Mouse (Mus musculus) liver, embryonic 15.5 days (tissue): ENCODE data around the gene Gm4952. TPM values are rescaled to one million over a fixed set of nuclear protein-coding genes. Genes with fewer than 3 reads are reported as not detected.

Source experiments
- ATAC-seq: fragments of 200-750 bp; cut with Nextera tagmentation; 2 replicates; pipeline ENCODE4 v1.8.0; 2017; ENCODE audit warnings: moderate number of reproducible peaks, mild to moderate bottlenecking, moderate library complexity; ENCODE audit not compliant: insufficient read depth
- H3K27ac ChIP-seq: fragments of 300-500 bp; sonication (generic); replicated peaks from 2 replicates; pipeline ENCODE4 v1.5.1; 2015; ENCODE audit warnings: mild to moderate bottlenecking, inconsistent platforms
- H3K27me3 ChIP-seq: fragments of 300-500 bp; sonication (generic); 2 replicates; pipeline ENCODE4 v1.6.1; 2015; ENCODE audit warnings: mild to moderate bottlenecking, inconsistent platforms
- H3K36me3 ChIP-seq: fragments of 300-500 bp; sonication (generic); replicated peaks from 2 replicates; pipeline ENCODE4 v1.6.1; 2015; ENCODE audit warnings: moderate library complexity, mild to moderate bottlenecking, inconsistent platforms
- H3K4me1 ChIP-seq: fragments of 300-500 bp; sonication (generic); replicated peaks from 2 replicates; pipeline ENCODE4 v1.6.1; 2015; ENCODE audit warnings: inconsistent platforms
- H3K4me2 ChIP-seq: fragments of 300-500 bp; sonication (generic); 2 replicates; pipeline ENCODE4 v1.6.1; 2015; ENCODE audit warnings: moderate library complexity, mild to moderate bottlenecking, inconsistent platforms
- H3K4me3 ChIP-seq: fragments of 300-500 bp; sonication (generic); replicated peaks from 2 replicates; pipeline ENCODE4 v1.5.1; 2015; ENCODE audit warnings: mild to moderate bottlenecking, inconsistent platforms
- H3K9ac ChIP-seq: fragments of 300-500 bp; sonication (generic); 2 replicates; pipeline ENCODE4 v1.6.1; 2015; ENCODE audit warnings: moderate library complexity, mild to moderate bottlenecking, inconsistent platforms
- H3K9me3 ChIP-seq: fragments of 300-500 bp; sonication (generic); replicated peaks from 2 replicates; pipeline ENCODE4 v1.6.1; 2016; ENCODE audit warnings: inconsistent platforms
- WGBS: fragments of 180-500 bp; shearing (Covaris S2); methylation state at CpG from one replicate; pipeline ENCODE4 v1.1.7; 2015; ENCODE audit warnings: mixed read lengths; ENCODE audit not compliant: insufficient replicate concordance; 5-methylcytosine and 5-hydroxymethylcytosine counted together
- polyA plus RNA-seq: library from polyadenylated mRNA; unstranded; fragments of >200 nt; fragmentation: Nextera tagmentation; extraction: Ambion mirVana; gene quantifications from 2 replicates; pipeline ENCODE4 v1.2.1, GENCODE M21; 2015

The Gm4952 gene
- polyA plus RNA-seq, 1 experiment from 2014 or later, result 12.6 TPM

DNA sequence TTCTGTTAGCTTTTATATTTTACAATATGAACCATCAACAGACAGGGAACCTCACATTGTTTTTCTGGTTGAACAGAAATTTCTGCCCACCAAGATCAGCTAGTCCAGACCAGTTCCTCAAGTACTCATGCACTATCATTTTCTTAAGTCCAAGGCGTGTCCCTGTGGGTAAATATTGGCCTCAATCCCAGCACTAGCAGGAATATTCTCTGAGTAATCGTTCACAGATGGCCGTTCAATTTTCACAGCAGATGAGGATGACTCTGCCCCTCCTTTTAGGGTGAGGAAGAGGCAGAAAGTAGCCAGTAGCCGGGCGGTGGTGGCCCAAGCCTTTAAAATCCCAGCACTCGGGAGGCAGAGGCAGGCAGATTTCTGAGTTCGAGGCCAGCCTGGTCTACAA lies 24.7 kb upstream of the Gm4952 start:
- no peak overlapping the region for H3K27ac ChIP-seq
- peak overlapping the region; percentile 16; the same call in 1 of the 2 replicates for H3K9ac ChIP-seq
- H3K27me3 ChIP-seq, result no peaks in the 10 kb centered on the region
- peaks cover 29% of the 10 kb centered on the region for H3K36me3 ChIP-seq
- ATAC-seq, result no peak
- 60% methylated on average over 7 of the region's 7 CpGs for WGBS
- H3K4me3 ChIP-seq, result peak overlapping the region; percentile 70
- peak overlapping the region; percentile 71 for H3K4me2 ChIP-seq
- no peaks in the 10 kb centered on the region for H3K9me3 ChIP-seq
- H3K4me1 ChIP-seq, result peaks cover 29% of the 10 kb centered on the region

DNA sequence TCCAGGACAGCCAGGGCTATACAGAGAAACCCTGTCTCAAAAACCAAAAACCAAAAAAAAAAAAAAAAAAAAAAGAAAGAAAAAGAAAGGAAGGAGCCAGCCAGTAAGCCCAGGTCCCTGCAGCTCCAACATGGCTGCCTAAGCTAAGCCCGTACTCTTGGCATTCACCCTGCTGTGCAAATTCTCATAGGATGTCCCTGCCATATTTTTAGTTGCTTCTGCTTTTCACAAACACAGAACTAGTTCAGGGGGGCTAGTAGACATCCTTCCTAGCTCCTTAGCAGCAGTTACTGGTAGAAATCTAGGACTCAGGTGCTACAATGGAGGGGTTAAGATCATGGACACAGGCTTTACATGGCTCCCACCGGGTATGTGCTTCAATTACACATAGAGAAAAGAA lies 24.3 kb upstream of the Gm4952 start:
- WGBS, result 61% methylated on average over 2 of the region's 2 CpGs
- peak overlapping the region; percentile 71 for H3K4me2 ChIP-seq
- no peak overlapping the region for H3K27ac ChIP-seq
- no peaks in the 10 kb centered on the region for H3K27me3 ChIP-seq
- no peaks in the 10 kb centered on the region for H3K9me3 ChIP-seq
- H3K4me3 ChIP-seq, result peak overlapping the region; percentile 70
- no peak for ATAC-seq
- 0 out of 2 replicates have a peak overlapping the region, but pooled peaks have one; percentile 4 for H3K9ac ChIP-seq
- peaks cover 29% of the 10 kb centered on the region for H3K4me1 ChIP-seq
- H3K36me3 ChIP-seq, result peaks cover 29% of the 10 kb centered on the region

DNA sequence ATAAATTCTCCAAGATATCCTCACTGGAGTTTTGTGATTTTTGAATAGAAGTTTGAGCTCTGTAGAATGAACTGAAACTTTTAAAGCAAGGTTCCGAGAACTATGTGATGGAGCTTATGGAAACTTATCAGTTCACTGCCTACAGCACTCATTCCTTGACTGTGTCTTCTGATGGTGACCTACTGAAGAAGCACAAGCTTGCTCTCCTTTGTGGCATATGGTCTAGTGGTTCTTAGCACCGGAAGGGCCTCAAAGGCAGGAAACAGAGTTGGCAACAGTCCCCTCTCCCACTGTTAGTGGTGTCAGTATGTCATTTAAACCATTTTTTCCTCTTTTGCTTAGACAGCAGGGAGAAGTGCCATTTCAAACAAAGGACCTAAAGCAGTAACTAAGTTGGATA lies 23.1 kb upstream of the Gm4952 start:
- Histone ChIP-seq H3K36me3 (peaks cover 29% of the 10 kb centered on the region), H3K27ac (no peak overlapping the region), H3K4me1 (peaks cover 29% of the 10 kb centered on the region), H3K9me3 (no peaks in the 10 kb centered on the region), H3K4me3 (no peak overlapping the region), H3K9ac (no peak overlapping the region), H3K27me3 (no peaks in the 10 kb centered on the region), H3K4me2 (peak overlapping the region; percentile 71)
- WGBS, result 56% methylated on average over 2 of the region's 2 CpGs
- no peak for ATAC-seq

DNA sequence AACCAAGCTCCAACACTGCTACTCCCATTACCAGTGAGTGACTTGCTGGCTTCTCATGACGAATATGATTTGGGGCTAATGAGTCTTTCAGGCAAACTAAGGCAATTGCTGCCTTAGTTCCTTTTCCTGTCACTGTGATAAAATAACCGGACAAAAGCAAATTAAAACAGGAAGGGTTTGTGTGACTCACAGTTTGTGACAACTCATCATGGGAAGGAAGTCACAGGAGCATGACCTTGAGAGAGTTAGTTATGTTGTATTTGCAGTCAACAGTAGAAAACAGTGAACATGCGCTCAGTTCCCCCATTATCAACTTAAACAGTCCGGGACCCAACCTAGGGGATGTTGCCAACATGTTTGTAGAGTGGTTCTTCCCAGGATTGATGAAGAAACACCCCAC lies 14.5 kb upstream of the Gm4952 start:
- Histone ChIP-seq H3K9me3 (no peaks in the 10 kb centered on the region), H3K4me3 (no peak overlapping the region), H3K27me3 (no peaks in the 10 kb centered on the region), H3K27ac (no peak overlapping the region), H3K4me1 (no peaks in the 10 kb centered on the region; the same call in 1 of the 2 replicates), H3K4me2 (no peak overlapping the region), H3K36me3 (peaks cover 55% of the 10 kb centered on the region), H3K9ac (no peak overlapping the region)
- no peak for ATAC-seq
- 47% methylated on average over 4 of the region's 4 CpGs for WGBS

DNA sequence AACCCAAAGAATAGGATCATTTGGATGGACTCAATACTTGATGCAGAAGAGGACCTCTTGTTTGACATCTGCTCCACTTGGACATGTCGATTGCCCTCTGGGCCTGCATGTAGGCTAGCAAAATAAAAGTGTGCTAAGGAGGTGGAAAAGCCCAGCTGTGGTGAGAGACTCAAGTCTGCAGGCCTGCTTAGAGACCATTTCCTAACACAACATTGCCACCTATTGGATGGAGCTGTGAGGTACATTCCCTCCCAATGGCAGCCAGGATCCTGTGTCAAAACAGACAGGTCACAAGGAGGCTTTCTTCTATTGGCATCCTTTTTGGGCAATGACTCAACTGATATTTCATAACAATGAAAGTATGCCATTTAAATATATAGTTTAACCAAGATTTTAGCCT lies 7.9 kb upstream of the Gm4952 start:
- Histone ChIP-seq H3K27ac (no peak overlapping the region), H3K9ac (no peak overlapping the region), H3K4me1 (peaks cover 11% of the 10 kb centered on the region), H3K27me3 (peaks cover 14% of the 10 kb centered on the region), H3K4me2 (no peak overlapping the region), H3K4me3 (no peak overlapping the region), H3K9me3 (no peaks in the 10 kb centered on the region), H3K36me3 (peaks cover 26% of the 10 kb centered on the region)
- WGBS, result 16% methylated on average over 1 of the region's 1 CpGs
- ATAC-seq, result no peak

DNA sequence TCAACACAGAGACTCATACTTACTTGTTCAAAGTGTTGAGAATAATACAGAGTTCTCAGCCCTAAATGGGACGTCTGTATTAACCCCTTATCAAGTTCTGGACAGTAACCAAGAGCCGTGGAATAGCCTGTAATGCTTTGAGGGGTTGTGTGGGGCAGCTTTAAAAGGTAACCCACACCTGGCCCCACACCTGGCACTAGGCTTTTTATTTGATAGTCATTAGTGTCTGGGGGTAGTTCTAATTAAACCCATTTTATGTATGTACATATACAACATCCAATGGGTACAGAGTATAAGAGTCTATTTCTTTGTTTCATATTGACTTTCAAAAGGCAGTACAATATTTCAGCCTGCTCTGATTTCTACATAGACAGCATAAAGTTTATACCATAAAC lies 4.6 kb upstream of the Gm4952 start:
- no peak for ATAC-seq
- H3K27ac ChIP-seq, result no peak overlapping the region
- H3K9me3 ChIP-seq, result no peaks in the 10 kb centered on the region
- H3K27me3 ChIP-seq, result peaks cover 18% of the 10 kb centered on the region
- peak overlapping the region; percentile 76 for H3K4me2 ChIP-seq
- no peak overlapping the region for H3K9ac ChIP-seq
- H3K4me1 ChIP-seq, result peaks cover 11% of the 10 kb centered on the region
- H3K36me3 ChIP-seq, result 0 out of 2 replicates have a peak, but pooled peaks cover 4% of the 10 kb centered on the region
- H3K4me3 ChIP-seq, result no peak overlapping the region
- 45% methylated on average over 2 of the region's 2 CpGs for WGBS

DNA sequence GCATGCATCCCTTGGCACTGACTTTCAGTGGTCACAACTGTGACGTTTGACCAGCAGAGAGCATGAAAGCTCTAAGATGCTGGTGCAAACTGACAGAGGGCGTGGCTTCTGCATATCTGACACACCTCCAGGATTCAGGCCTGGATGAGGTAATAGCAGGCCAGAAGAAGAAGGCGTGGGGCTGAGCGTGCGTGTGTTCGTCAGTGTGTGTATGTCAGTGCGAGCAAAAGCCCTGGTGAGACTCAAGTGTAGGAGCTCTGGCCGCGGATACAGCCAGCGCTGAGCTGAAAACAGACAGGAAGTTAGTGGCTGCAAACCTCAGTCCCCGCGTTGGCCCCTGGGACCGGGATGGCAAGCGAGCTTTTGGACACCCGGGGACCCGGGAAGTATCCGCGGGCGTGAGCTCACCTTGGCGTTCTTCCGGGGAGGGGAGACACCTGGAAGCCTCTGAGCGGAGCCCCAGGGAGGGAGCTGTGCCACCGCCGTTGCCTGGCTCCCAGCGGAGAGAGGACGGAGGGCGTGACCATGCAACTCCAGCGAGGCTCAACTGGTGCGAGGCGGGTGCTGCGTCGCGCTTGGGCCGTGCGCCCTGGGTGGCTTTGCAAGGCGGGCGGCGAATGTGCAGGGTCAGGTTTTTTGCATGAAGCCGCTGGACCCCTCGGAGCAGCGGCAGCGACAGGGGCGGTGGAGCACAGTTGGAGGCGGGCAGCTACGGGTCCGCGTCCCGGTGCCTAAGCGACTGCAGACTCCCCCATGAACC lies 4.1 kb upstream of the Gm4952 start:
- ATAC-seq, result peak; percentile 76
- Histone ChIP-seq H3K36me3 (0 out of 2 replicates have a peak, but pooled peaks cover 3% of the 10 kb centered on the region), H3K4me3 (peak overlapping the region; percentile 57), H3K27ac (peak overlapping the region; percentile 72), H3K9me3 (no peaks in the 10 kb centered on the region), H3K4me1 (peaks cover 11% of the 10 kb centered on the region), H3K4me2 (peak overlapping the region; percentile 76), H3K27me3 (peaks cover 18% of the 10 kb centered on the region), H3K9ac (peak overlapping the region; percentile 46; the same call in 1 of the 2 replicates)
- WGBS, result under 1% methylated on average over 49 of the region's 49 CpGs

DNA sequence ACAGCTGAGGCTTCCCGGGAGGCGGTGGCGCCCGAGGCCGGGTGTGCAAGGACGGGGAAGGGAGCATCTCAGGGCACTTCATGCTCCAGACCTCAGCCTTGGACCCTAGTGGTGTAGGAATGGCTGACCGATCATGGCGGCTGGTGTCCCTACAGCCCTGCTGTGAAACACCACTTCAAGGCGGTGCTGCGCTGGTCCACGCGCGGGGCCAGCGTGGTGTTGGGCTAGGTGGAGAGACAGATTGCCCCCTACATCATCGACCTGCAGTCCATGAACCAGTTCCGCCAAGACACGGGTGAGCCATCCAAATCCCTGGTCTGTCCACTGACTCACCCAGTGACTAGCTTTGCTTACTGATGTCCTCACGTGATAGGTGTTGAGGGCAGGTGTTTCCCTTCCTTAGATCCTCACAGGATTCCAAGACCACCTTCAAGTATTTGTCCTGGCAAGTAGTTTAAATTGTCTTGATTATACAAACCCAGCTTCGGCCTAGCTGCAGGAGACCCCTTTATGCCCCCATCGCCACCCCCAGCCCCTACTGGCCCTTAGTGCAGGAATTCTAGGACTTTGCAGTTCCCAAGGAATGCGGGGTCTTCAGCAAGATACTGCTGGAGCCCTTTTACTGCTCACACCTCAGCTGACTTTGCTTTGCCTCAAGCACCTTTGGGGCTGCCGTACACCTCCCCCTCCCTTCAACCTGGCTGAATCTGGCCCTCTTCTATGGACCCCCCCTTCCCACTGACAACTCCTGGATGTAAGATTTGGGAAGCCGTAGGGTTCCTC lies 3.3 kb upstream of the Gm4952 start:
- Histone ChIP-seq H3K9ac (peak overlapping the region; percentile 46; the same call in 1 of the 2 replicates), H3K27ac (peak overlapping the region; percentile 72), H3K9me3 (no peaks in the 10 kb centered on the region), H3K4me2 (peak overlapping the region; percentile 76), H3K4me3 (peak overlapping the region; percentile 57), H3K36me3 (no peaks in the 10 kb centered on the region), H3K27me3 (peaks cover 18% of the 10 kb centered on the region), H3K4me1 (peaks cover 11% of the 10 kb centered on the region)
- 18% methylated on average over 23 of the region's 23 CpGs for WGBS
- peak; percentile 11; the same call in 1 of the 2 replicates for ATAC-seq

DNA sequence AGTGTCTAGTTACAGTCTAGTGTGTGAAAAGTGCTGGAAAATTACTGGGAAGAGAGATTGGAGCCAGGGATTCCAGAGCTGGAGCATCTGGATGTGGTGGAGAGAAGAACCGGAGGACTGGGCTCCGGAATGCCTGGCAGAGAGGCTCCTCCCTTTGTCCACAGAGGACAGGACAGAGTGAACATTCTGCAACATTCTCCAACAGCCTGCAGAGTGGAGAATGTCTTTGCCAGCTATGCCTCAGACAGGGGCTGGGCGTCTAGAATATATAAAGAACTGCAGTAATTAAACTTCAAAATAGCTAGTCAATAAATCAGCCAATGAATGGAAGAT lies 2.7 kb upstream of the Gm4952 start:
- WGBS, result 60% methylated on average over 3 of the region's 3 CpGs
- no peak for ATAC-seq
- H3K4me2 ChIP-seq, result peak overlapping the region; percentile 76
- H3K36me3 ChIP-seq, result no peaks in the 10 kb centered on the region
- peaks cover 11% of the 10 kb centered on the region for H3K4me1 ChIP-seq
- H3K9ac ChIP-seq, result no peak overlapping the region
- H3K4me3 ChIP-seq, result peak overlapping the region; percentile 57
- H3K27me3 ChIP-seq, result peaks cover 18% of the 10 kb centered on the region
- no peaks in the 10 kb centered on the region for H3K9me3 ChIP-seq
- H3K27ac ChIP-seq, result no peak overlapping the region

DNA sequence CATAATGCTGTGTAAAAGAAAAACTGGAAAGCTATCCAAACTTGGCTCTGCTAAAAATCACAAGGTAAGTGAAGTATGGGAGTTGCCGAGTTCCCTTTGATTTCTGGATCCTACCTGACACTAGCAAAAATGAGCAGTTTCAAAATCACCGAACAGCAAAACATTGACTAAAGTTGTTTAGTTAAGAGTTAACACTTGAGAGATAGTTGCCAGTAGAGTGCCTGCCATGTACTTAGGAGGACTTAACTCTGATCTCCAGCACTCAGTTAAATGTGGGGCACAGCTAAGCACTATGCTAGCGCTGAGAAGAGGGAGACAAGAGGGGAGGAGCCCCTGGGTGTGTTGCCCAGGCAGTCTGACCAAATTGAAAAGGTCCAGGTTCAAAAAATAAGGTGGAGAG lies 1.1 kb upstream of the Gm4952 start:
- H3K4me1 ChIP-seq, result peaks cover 11% of the 10 kb centered on the region
- 51% methylated on average over 3 of the region's 3 CpGs for WGBS
- no peaks in the 10 kb centered on the region for H3K9me3 ChIP-seq
- H3K9ac ChIP-seq, result no peak overlapping the region
- H3K27ac ChIP-seq, result no peak overlapping the region
- no peak overlapping the region for H3K4me2 ChIP-seq
- no peak for ATAC-seq
- no peaks in the 10 kb centered on the region for H3K36me3 ChIP-seq
- no peak overlapping the region for H3K4me3 ChIP-seq
- H3K27me3 ChIP-seq, result peaks cover 18% of the 10 kb centered on the region
